Mouse (Mus musculus): ENCODE measurements at regions not wholly inside any gene's neighbourhood (a gene's known extent, or its start where the extent isn't known, plus 50 kb on each side); places are given as distances from the start of the nearest gene placed in this dataset.

DNA sequence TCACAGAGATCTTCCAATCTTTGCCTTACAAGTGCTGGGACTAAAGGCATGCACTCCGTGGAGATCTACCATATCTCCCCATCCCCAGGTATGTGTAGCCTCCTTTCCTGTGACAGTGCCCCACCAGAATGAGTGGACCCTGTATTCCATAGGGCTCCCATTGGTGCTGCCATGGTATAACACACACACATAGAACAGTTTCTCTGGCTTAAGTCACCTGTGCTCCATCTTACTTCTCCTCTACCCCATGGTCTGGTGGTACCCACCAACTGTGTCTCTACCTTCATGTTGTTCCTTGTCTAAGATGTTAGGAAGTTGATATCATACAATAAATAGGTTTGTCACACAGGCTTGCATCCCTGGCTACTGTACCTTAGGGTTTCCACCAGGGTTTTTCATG lies 133.1 kb downstream of the Dhx15 start:
- Histone ChIP-seq H3K9ac (replicated peaks; ENCODE audit: low read length) (no peak overlapping the region), H3K4me2 (ENCODE audit: low read length) (no peak overlapping the region), H3K27ac (replicated peaks; ENCODE audit: low read depth, low read length) (no peak overlapping the region), H3K4me1 (ENCODE audit: control insufficient read depth, insufficient read depth, low read length) (no peaks in the 10 kb centered on the region), H3K27me3 (ENCODE audit: control insufficient read depth, insufficient read depth, low read length) (no peaks in the 10 kb centered on the region), H3K9me3 (ENCODE audit: control insufficient read depth, low read length) (no peaks in the 10 kb centered on the region), H3K4me3 (replicated peaks; ENCODE audit: low read depth, low read length) (no peak overlapping the region), H3K36me3 (ENCODE audit: control insufficient read depth, insufficient read depth, low read length) (no peaks in the 10 kb centered on the region)
- DNase-seq: no peak
- ATAC-seq (ENCODE audit: low FRiP score, low TSS enrichment): no peak
- 89% methylated on average over 1 of the region's 1 CpGs for WGBS

DNA sequence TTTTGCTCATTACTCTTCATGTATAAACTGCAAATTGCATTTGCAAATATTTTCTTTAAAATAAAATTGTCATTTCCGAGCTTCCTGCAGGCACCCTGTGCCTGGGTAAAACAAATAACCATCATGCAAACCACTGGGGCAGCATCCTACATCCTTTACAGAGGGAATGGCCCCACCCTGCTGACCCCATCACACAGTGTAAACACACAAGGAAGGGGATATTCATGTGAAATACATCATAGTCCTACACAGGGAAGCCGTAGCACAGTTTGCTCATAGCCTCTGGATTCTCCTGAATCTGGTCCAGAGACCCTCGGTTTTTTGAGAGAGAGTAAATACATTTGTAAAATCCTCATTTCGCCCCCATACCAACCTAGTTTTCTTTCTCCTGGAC lies 138.2 kb downstream of the Dhx15 start:
- H3K9ac ChIP-seq (replicated peaks; ENCODE audit: low read length): no peak overlapping the region
- H3K36me3 ChIP-seq (ENCODE audit: control insufficient read depth, insufficient read depth, low read length): no peaks in the 10 kb centered on the region
- no peak overlapping the region for H3K4me2 ChIP-seq (ENCODE audit: low read length)
- DNase-seq (no peak), ATAC-seq (ENCODE audit: low FRiP score, low TSS enrichment) (no peak)
- 82% methylated on average over 4 of the region's 4 CpGs for WGBS
- H3K27ac ChIP-seq (replicated peaks; ENCODE audit: low read depth, low read length): no peak overlapping the region
- no peaks in the 10 kb centered on the region for H3K27me3 ChIP-seq (ENCODE audit: control insufficient read depth, insufficient read depth, low read length)
- H3K4me1 ChIP-seq (ENCODE audit: control insufficient read depth, insufficient read depth, low read length): no peaks in the 10 kb centered on the region
- no peak overlapping the region for H3K4me3 ChIP-seq (replicated peaks; ENCODE audit: low read depth, low read length)
- no peaks in the 10 kb centered on the region for H3K9me3 ChIP-seq (ENCODE audit: control insufficient read depth, low read length)

DNA sequence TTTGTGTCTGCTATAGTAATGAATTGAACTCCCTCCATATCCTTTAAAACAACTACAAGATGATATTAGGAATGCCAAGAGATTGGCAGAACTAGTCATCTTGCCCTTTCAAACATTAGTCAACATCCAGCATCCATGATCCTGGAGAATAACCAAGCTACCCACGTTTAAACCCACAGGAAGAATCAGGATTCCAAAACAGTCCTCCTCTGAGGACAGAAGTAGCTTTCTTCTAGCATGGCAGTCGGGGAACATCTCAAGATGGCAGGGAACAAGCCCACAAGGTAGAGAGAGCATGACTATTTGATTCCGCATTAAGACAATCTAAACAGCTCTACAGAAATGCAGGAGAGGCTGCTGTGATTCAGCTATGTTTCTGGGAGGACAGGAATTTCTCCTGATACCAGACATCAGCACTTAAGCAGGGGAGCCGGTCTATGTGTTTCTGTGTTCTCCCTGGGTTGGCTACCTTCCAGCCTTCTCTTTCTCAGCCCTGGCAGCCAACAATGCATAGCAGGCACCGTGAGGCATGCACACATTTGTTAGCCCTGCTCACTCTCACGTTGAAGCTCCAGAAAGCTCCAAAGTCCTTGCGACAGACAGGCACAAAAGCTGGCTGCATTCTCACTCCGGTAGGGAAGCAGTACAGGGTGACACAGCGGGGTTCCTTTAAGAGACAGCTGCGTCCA lies 138.8 kb downstream of the Dhx15 start:
- Histone ChIP-seq H3K27ac (replicated peaks; ENCODE audit: low read depth, low read length) (no peak overlapping the region), H3K27me3 (ENCODE audit: control insufficient read depth, insufficient read depth, low read length) (no peaks in the 10 kb centered on the region), H3K4me2 (ENCODE audit: low read length) (no peak overlapping the region), H3K4me1 (ENCODE audit: control insufficient read depth, insufficient read depth, low read length) (no peaks in the 10 kb centered on the region), H3K4me3 (replicated peaks; ENCODE audit: low read depth, low read length) (no peak overlapping the region), H3K9ac (replicated peaks; ENCODE audit: low read length) (no peak overlapping the region), H3K9me3 (ENCODE audit: control insufficient read depth, low read length) (no peaks in the 10 kb centered on the region), H3K36me3 (ENCODE audit: control insufficient read depth, insufficient read depth, low read length) (no peaks in the 10 kb centered on the region)
- ATAC-seq (ENCODE audit: low FRiP score, low TSS enrichment) (no peak), DNase-seq (peak; percentile 64)
- 54% methylated on average over 10 of the region's 10 CpGs for WGBS

DNA sequence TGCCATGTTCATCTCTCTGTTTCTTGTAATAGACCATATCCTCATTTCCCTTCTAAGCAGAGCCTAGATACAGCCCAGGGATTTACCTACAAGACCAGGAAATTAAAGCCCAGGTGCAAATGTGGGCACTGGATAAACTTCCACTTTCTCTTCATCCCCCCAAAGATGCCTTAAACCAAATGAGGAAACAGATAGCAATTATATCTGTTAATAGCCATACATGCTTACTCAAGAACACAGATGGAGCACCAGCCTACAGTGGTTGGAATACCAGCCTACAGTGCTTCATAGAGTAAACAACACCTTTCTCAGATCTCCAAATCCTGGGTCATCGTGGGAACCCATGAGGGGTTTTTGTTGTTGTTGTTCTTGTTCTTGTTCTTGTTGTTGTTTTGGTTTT lies 141.5 kb downstream of the Dhx15 start:
- no peak overlapping the region for H3K9ac ChIP-seq (replicated peaks; ENCODE audit: low read length)
- 93% methylated on average over 1 of the region's 1 CpGs for WGBS
- H3K4me2 ChIP-seq (ENCODE audit: low read length): no peak overlapping the region
- H3K9me3 ChIP-seq (ENCODE audit: control insufficient read depth, low read length): no peaks in the 10 kb centered on the region
- ATAC-seq (ENCODE audit: low FRiP score, low TSS enrichment) (no peak), DNase-seq (no peak)
- H3K27me3 ChIP-seq (ENCODE audit: control insufficient read depth, insufficient read depth, low read length): no peaks in the 10 kb centered on the region
- H3K4me3 ChIP-seq (replicated peaks; ENCODE audit: low read depth, low read length): no peak overlapping the region
- H3K27ac ChIP-seq (replicated peaks; ENCODE audit: low read depth, low read length): no peak overlapping the region
- H3K36me3 ChIP-seq (ENCODE audit: control insufficient read depth, insufficient read depth, low read length): no peaks in the 10 kb centered on the region
- H3K4me1 ChIP-seq (ENCODE audit: control insufficient read depth, insufficient read depth, low read length): no peaks in the 10 kb centered on the region

DNA sequence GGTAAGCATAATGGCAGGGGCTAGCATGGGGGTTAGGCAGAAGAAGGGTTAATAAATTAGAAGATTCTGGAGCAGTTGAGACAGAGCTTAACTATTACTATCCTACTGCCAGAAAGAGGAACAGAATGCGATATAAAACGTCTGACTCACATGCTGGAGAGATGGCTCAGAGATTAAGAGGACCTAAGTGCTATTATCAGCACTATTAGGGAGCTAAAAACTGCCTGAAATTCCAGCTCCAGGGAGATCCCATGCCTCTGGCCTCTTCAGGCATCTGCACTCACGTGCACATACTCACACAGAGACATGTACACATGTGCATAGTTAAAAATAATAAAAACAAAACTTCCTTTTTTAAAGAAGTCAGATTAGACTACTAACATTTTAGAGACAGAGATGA lies 143.6 kb downstream of the Dhx15 start:
- H3K9me3 ChIP-seq (ENCODE audit: control insufficient read depth, low read length): no peaks in the 10 kb centered on the region
- WGBS: 76% methylated on average over 3 of the region's 3 CpGs
- no peaks in the 10 kb centered on the region for H3K4me1 ChIP-seq (ENCODE audit: control insufficient read depth, insufficient read depth, low read length)

DNA sequence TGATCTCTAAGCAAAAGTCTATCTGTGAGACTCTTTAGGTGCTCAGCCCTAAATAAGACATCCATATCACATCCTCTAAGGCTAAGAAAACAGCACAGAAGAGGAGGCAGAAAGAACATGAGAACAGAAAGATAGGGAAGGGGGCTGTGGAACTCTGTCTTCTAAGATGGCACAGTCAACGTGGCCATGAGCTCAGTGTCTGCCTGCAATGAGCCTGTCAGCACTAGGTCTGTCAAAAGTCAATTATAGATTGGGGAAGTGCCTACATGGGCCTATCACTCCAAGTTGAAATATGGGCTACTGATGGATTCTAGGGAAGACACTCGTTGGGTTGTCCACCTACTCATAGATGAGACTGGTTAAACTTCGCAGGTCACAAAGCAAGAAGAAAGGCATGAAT lies 146.2 kb downstream of the Dhx15 start:
- H3K36me3 ChIP-seq (ENCODE audit: control insufficient read depth, insufficient read depth, low read length): no peaks in the 10 kb centered on the region
- ATAC-seq (ENCODE audit: low FRiP score, low TSS enrichment): no peak
- H3K27me3 ChIP-seq (ENCODE audit: control insufficient read depth, insufficient read depth, low read length): no peaks in the 10 kb centered on the region
- H3K27ac ChIP-seq (replicated peaks; ENCODE audit: low read depth, low read length): no peak overlapping the region
- no peaks in the 10 kb centered on the region for H3K4me1 ChIP-seq (ENCODE audit: control insufficient read depth, insufficient read depth, low read length)
- WGBS: 90% methylated on average over 3 of the region's 3 CpGs
- no peaks in the 10 kb centered on the region for H3K9me3 ChIP-seq (ENCODE audit: control insufficient read depth, low read length)
- H3K4me2 ChIP-seq (ENCODE audit: low read length): no peak overlapping the region
- no peak overlapping the region for H3K4me3 ChIP-seq (replicated peaks; ENCODE audit: low read depth, low read length)
- no peak for DNase-seq
- no peak overlapping the region for H3K9ac ChIP-seq (replicated peaks; ENCODE audit: low read length)

More for the DNA sequence above, 143.6 kb downstream of the Dhx15 start:
- no peak overlapping the region for H3K4me2 ChIP-seq (ENCODE audit: low read length)
- DNase-seq (no peak), ATAC-seq (ENCODE audit: low FRiP score, low TSS enrichment) (no peak)
- no peak overlapping the region for H3K27ac ChIP-seq (replicated peaks; ENCODE audit: low read depth, low read length)
- H3K9ac ChIP-seq (replicated peaks; ENCODE audit: low read length): no peak overlapping the region
- no peak overlapping the region for H3K4me3 ChIP-seq (replicated peaks; ENCODE audit: low read depth, low read length)
- no peaks in the 10 kb centered on the region for H3K27me3 ChIP-seq (ENCODE audit: control insufficient read depth, insufficient read depth, low read length)
- H3K36me3 ChIP-seq (ENCODE audit: control insufficient read depth, insufficient read depth, low read length): no peaks in the 10 kb centered on the region

DNA sequence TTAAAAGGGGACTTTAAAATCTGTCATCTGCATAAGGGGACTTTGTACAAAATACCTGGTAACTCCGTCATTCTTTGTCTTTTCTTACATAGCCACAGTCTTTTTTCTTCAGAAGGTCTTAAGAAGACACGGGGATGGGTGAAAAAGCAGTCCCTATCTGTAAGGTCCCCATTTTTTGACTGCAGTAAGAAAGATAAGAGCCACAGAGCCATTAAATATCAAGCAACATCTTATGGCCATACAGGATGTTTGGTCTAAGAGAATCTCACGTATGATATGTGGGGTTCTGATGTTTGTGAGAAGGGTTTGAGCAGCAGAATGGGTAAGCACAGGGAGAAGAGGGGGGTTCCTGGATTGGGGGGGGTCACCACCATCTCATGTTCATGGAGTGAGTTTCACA lies 148.9 kb downstream of the Dhx15 start:
- H3K9me3 ChIP-seq (ENCODE audit: control insufficient read depth, low read length): no peaks in the 10 kb centered on the region
- no peaks in the 10 kb centered on the region for H3K4me1 ChIP-seq (ENCODE audit: control insufficient read depth, insufficient read depth, low read length)
- DNase-seq: no peak
- ATAC-seq (ENCODE audit: low FRiP score, low TSS enrichment): no peak
- no peaks in the 10 kb centered on the region for H3K27me3 ChIP-seq (ENCODE audit: control insufficient read depth, insufficient read depth, low read length)
- WGBS: 86% methylated on average over 3 of the region's 3 CpGs
- no peak overlapping the region for H3K9ac ChIP-seq (replicated peaks; ENCODE audit: low read length)
- H3K4me2 ChIP-seq (ENCODE audit: low read length): no peak overlapping the region
- H3K36me3 ChIP-seq (ENCODE audit: control insufficient read depth, insufficient read depth, low read length): no peaks in the 10 kb centered on the region
- H3K4me3 ChIP-seq (replicated peaks; ENCODE audit: low read depth, low read length): no peak overlapping the region
- no peak overlapping the region for H3K27ac ChIP-seq (replicated peaks; ENCODE audit: low read depth, low read length)

DNA sequence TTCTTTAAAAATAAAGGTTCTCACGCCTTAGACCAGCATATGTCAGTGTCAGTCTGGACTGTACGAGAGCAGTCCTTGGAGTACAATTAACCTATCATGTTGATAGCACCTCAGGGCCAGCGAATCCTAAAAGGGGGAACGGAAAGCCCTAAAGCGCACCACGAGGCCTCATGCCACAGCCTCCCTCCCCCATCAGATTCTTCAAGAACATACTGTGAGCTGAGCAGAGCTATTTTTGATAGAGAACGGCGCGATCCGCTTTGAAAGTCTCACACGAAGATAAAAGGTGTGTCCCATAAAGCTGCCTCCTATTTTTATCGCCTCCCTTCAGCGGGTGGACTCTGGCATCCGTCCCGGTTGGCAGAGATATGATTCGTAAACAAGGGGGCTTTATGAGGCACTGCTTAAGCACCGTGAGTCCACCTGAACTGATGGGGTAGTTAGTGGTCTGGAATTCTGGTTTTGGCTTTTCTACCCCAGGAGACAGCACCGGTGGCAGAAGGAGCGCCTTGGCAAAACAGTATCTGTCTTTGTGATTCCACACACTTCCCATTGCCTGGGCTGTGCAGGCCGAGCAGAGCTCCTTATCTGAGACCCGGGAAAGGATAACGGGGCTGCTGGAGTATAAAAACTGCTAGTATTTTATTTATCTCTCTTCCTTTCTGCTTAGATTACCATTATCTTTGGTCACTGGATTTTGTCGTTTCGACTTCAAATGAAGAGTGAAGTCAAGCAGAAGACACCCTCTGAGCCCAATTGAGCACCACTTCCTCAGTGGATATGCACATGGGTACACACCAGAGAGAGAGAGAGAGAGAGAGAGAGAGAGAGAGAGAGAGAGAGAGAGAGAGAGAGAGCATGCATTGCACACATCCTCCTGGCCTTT lies 149.6 kb downstream of the Dhx15 start:
- H3K4me2 ChIP-seq (ENCODE audit: low read length): no peak overlapping the region
- H3K4me3 ChIP-seq (replicated peaks; ENCODE audit: low read depth, low read length): no peak overlapping the region
- H3K9ac ChIP-seq (replicated peaks; ENCODE audit: low read length): no peak overlapping the region
- DNase-seq: no peak
- no peaks in the 10 kb centered on the region for H3K27me3 ChIP-seq (ENCODE audit: control insufficient read depth, insufficient read depth, low read length)
- WGBS: 78% methylated on average over 24 of the region's 24 CpGs
- ATAC-seq (ENCODE audit: low FRiP score, low TSS enrichment): no peak
- no peak overlapping the region for H3K27ac ChIP-seq (replicated peaks; ENCODE audit: low read depth, low read length)
- H3K36me3 ChIP-seq (ENCODE audit: control insufficient read depth, insufficient read depth, low read length): no peaks in the 10 kb centered on the region
- no peaks in the 10 kb centered on the region for H3K4me1 ChIP-seq (ENCODE audit: control insufficient read depth, insufficient read depth, low read length)
- H3K9me3 ChIP-seq (ENCODE audit: control insufficient read depth, low read length): no peaks in the 10 kb centered on the region

DNA sequence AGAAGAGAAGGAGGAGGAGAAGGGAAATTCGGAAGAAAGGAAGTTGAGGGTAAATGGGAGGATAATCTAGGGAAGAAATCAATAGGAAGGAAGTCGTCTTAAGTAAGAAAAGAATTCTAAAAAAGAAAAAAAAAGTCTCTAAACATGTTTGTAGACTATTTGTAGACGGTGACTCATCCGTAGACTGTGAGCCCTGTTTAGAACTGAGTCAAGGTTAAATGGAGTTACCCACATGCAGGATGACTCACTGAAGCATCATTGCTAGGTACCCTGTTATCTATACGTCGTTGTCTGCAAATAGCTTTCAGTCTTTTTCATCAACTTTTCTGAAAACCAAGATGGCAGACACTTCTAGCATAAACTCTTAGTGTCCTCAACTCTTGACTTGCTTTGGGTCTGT lies 155.0 kb downstream of the Dhx15 start:
- Histone ChIP-seq H3K4me1 (ENCODE audit: control insufficient read depth, insufficient read depth, low read length) (no peaks in the 10 kb centered on the region), H3K9ac (replicated peaks; ENCODE audit: low read length) (no peak overlapping the region), H3K4me2 (ENCODE audit: low read length) (no peak overlapping the region), H3K4me3 (replicated peaks; ENCODE audit: low read depth, low read length) (no peak overlapping the region), H3K36me3 (ENCODE audit: control insufficient read depth, insufficient read depth, low read length) (no peaks in the 10 kb centered on the region), H3K27ac (replicated peaks; ENCODE audit: low read depth, low read length) (no peak overlapping the region), H3K27me3 (ENCODE audit: control insufficient read depth, insufficient read depth, low read length) (no peaks in the 10 kb centered on the region), H3K9me3 (ENCODE audit: control insufficient read depth, low read length) (no peaks in the 10 kb centered on the region)
- WGBS: 91% methylated on average over 6 of the region's 6 CpGs
- ATAC-seq (ENCODE audit: low FRiP score, low TSS enrichment) (no peak), DNase-seq (no peak)
